Mouse (Mus musculus) embryonic facial prominence, embryonic 14.5 days (tissue): ENCODE data around the gene Zfp503. TPM values are rescaled to one million over a fixed set of nuclear protein-coding genes. Genes with fewer than 3 reads are reported as not detected.
A peak's percentile ranks its signal among the peaks of the same experiment; 100 is the strongest.

Source experiments
- ATAC-seq: fragments of 200-750 bp; cut with Nextera tagmentation; 2 replicates; pipeline ENCODE4 v1.8.0; 2017; ENCODE audit warnings: low read depth, moderate number of reproducible peaks, moderate TSS enrichment
- DNase-seq: peaks from one replicate; pipeline ENCODE4 v3.0.0-alpha.2; 2015; ENCODE audit warnings: low spot score
- H3K27ac ChIP-seq: fragments of 300-500 bp; sonication (generic); replicated peaks from 2 replicates; pipeline ENCODE4 v1.5.1; 2014; ENCODE audit warnings: low read depth, mild to moderate bottlenecking, low read length, moderate library complexity
- H3K27me3 ChIP-seq: fragments of 300-500 bp; sonication (generic); replicated peaks from 2 replicates; pipeline ENCODE4 v1.6.1; 2014; ENCODE audit warnings: low read length; ENCODE audit not compliant: control insufficient read depth, insufficient read depth
- H3K36me3 ChIP-seq: fragments of 300-500 bp; sonication (generic); 2 replicates; pipeline ENCODE4 v1.6.1; 2014; ENCODE audit warnings: low read length, mixed read lengths; ENCODE audit not compliant: control insufficient read depth, insufficient read depth
- H3K4me1 ChIP-seq: fragments of 300-500 bp; sonication (generic); 2 replicates; pipeline ENCODE4 v1.6.1; 2014; ENCODE audit warnings: antibody characterized with exemption, low read length; ENCODE audit not compliant: control insufficient read depth, insufficient read depth
- H3K4me2 ChIP-seq: fragments of 300-500 bp; sonication (generic); 2 replicates; pipeline ENCODE4 v1.6.1; 2014; ENCODE audit warnings: low read depth, mild to moderate bottlenecking, low read length, moderate library complexity, mixed read lengths
- H3K4me3 ChIP-seq: fragments of 300-500 bp; sonication (generic); 2 replicates; pipeline ENCODE4 v1.5.1; 2014; ENCODE audit warnings: low read depth, mild to moderate bottlenecking, low read length
- H3K9ac ChIP-seq: fragments of 300-500 bp; sonication (generic); 2 replicates; pipeline ENCODE4 v1.6.1; 2014; ENCODE audit warnings: low read depth, mild to moderate bottlenecking, low read length, moderate library complexity, mixed read lengths
- H3K9me3 ChIP-seq: fragments of 300-500 bp; sonication (generic); 2 replicates; pipeline ENCODE4 v1.6.1; 2016; ENCODE audit warnings: low read length; ENCODE audit not compliant: control insufficient read depth
- WGBS: fragments of 180-500 bp; shearing (Covaris S2); extraction: QIAGEN DNeasy Blood & Tissue Kit; methylation state at CpG from one replicate; pipeline ENCODE4 v1.1.7; 2014; 5-methylcytosine and 5-hydroxymethylcytosine counted together
- polyA plus RNA-seq: library from polyadenylated mRNA; unstranded; fragments of >200 nt; fragmentation: Nextera tagmentation; extraction: Ambion mirVana; gene quantifications from 2 replicates; pipeline ENCODE4 v1.2.1, GENCODE M21; 2014

The Zfp503 gene
- polyA plus RNA-seq, 1 experiment from 2014 or later, result 10.6 TPM

- Histone ChIP-seq H3K4me1 (no peaks in the 10 kb centered on the region), H3K27me3 (no peaks in the 10 kb centered on the region), H3K4me3 (no peak overlapping the region), H3K4me2 (no peak overlapping the region), H3K9ac (no peak overlapping the region), H3K9me3 (no peaks in the 10 kb centered on the region), H3K27ac (no peak overlapping the region), H3K36me3 (no peaks in the 10 kb centered on the region)
- DNase-seq, result no peak
- 69% methylated on average over 12 of the region's 12 CpGs for WGBS
- no peak for ATAC-seq
These were observed 21.9 kb downstream of the Zfp503 start for GRCm38 (mm10) chr14:21967375-21968010.

- Histone ChIP-seq H3K36me3 (no peaks in the 10 kb centered on the region), H3K4me2 (no peak overlapping the region), H3K9me3 (no peaks in the 10 kb centered on the region), H3K27ac (no peak overlapping the region), H3K4me1 (no peaks in the 10 kb centered on the region), H3K27me3 (no peaks in the 10 kb centered on the region), H3K4me3 (no peak overlapping the region), H3K9ac (no peak overlapping the region)
- DNase-seq (no peak), ATAC-seq (no peak)
- WGBS, result 55% methylated on average over 5 of the region's 5 CpGs
These were observed 23.1 kb downstream of the Zfp503 start for GRCm38 (mm10) chr14:21966276-21966675.

- Histone ChIP-seq H3K4me3 (no peak overlapping the region), H3K36me3 (no peaks in the 10 kb centered on the region), H3K27ac (no peak overlapping the region), H3K9ac (no peak overlapping the region), H3K27me3 (no peaks in the 10 kb centered on the region), H3K9me3 (no peaks in the 10 kb centered on the region), H3K4me2 (no peak overlapping the region), H3K4me1 (no peaks in the 10 kb centered on the region)
- WGBS, result 76% methylated on average over 22 of the region's 22 CpGs
- ATAC-seq (peak; percentile 18; the same call in 1 of the 2 replicates), DNase-seq (peak; percentile 31)
These were observed 26.9 kb downstream of the Zfp503 start for GRCm38 (mm10) chr14:21962381-21963050.

GRCm38 (mm10) chr14:21959243-21959642 lies 30.2 kb downstream of the Zfp503 start:
- H3K27me3 ChIP-seq, result no peaks in the 10 kb centered on the region
- H3K36me3 ChIP-seq, result no peaks in the 10 kb centered on the region
- no peak overlapping the region for H3K27ac ChIP-seq
- 62% methylated on average over 7 of the region's 8 CpGs for WGBS
- DNase-seq (no peak), ATAC-seq (no peak)
- no peaks in the 10 kb centered on the region for H3K4me1 ChIP-seq
- no peak overlapping the region for H3K4me3 ChIP-seq
- H3K4me2 ChIP-seq, result no peak overlapping the region
- H3K9me3 ChIP-seq, result no peaks in the 10 kb centered on the region
- no peak overlapping the region for H3K9ac ChIP-seq

GRCm38 (mm10) chr14:21958643-21959042 lies 30.8 kb downstream of the Zfp503 start:
- H3K36me3 ChIP-seq, result no peaks in the 10 kb centered on the region
- no peak overlapping the region for H3K9ac ChIP-seq
- H3K4me1 ChIP-seq, result no peaks in the 10 kb centered on the region
- H3K27me3 ChIP-seq, result no peaks in the 10 kb centered on the region
- no peaks in the 10 kb centered on the region for H3K9me3 ChIP-seq
- H3K4me2 ChIP-seq, result no peak overlapping the region
- no peak overlapping the region for H3K4me3 ChIP-seq
- ATAC-seq, result no peak
- no peak overlapping the region for H3K27ac ChIP-seq
- no peak for DNase-seq
- WGBS, result 89% methylated on average over 5 of the region's 5 CpGs

GRCm38 (mm10) chr14:21952541-21952940 lies 36.9 kb downstream of the Zfp503 start:
- H3K4me2 ChIP-seq, result no peak overlapping the region
- H3K4me3 ChIP-seq, result no peak overlapping the region
- no peaks in the 10 kb centered on the region for H3K4me1 ChIP-seq
- DNase-seq, result no peak
- no peaks in the 10 kb centered on the region for H3K27me3 ChIP-seq
- no peak overlapping the region for H3K9ac ChIP-seq
- H3K9me3 ChIP-seq, result no peaks in the 10 kb centered on the region
- ATAC-seq, result no peak
- WGBS, result 80% methylated on average over 7 of the region's 7 CpGs
- H3K27ac ChIP-seq, result no peak overlapping the region
- no peaks in the 10 kb centered on the region for H3K36me3 ChIP-seq

GRCm38 (mm10) chr14:21951896-21952523 lies 37.4 kb downstream of the Zfp503 start:
- no peak overlapping the region for H3K27ac ChIP-seq
- no peak for ATAC-seq

GRCm38 (mm10) chr14:21944946-21945345 lies 44.5 kb downstream of the Zfp503 start:
- Histone ChIP-seq H3K4me3 (no peak overlapping the region), H3K27me3 (no peaks in the 10 kb centered on the region), H3K36me3 (no peaks in the 10 kb centered on the region), H3K27ac (no peak overlapping the region), H3K9me3 (no peaks in the 10 kb centered on the region), H3K4me1 (no peaks in the 10 kb centered on the region), H3K4me2 (no peak overlapping the region), H3K9ac (no peak overlapping the region)
- ATAC-seq, result no peak
- DNase-seq, result no peak
- WGBS, result 80% methylated on average over 9 of the region's 9 CpGs

More at GRCm38 (mm10) chr14:21951896-21952523, 37.4 kb downstream of the Zfp503 start:
- Histone ChIP-seq H3K27me3 (no peaks in the 10 kb centered on the region), H3K4me3 (no peak overlapping the region), H3K4me2 (no peak overlapping the region), H3K36me3 (no peaks in the 10 kb centered on the region), H3K9me3 (no peaks in the 10 kb centered on the region), H3K9ac (no peak overlapping the region), H3K4me1 (no peaks in the 10 kb centered on the region)
- 73% methylated on average over 10 of the region's 10 CpGs for WGBS
- no peak for DNase-seq
